Mouse (Mus musculus): ENCODE results near the gene Hmg20b. TPM values are rescaled to one million over a fixed set of nuclear protein-coding genes. Genes with fewer than 3 reads are reported as not detected.

Gene Hmg20b
- 10 to 100 TPM; 16.9 to 22.8 (median 21.1) TPM for total RNA-seq (2022)

DNA sequence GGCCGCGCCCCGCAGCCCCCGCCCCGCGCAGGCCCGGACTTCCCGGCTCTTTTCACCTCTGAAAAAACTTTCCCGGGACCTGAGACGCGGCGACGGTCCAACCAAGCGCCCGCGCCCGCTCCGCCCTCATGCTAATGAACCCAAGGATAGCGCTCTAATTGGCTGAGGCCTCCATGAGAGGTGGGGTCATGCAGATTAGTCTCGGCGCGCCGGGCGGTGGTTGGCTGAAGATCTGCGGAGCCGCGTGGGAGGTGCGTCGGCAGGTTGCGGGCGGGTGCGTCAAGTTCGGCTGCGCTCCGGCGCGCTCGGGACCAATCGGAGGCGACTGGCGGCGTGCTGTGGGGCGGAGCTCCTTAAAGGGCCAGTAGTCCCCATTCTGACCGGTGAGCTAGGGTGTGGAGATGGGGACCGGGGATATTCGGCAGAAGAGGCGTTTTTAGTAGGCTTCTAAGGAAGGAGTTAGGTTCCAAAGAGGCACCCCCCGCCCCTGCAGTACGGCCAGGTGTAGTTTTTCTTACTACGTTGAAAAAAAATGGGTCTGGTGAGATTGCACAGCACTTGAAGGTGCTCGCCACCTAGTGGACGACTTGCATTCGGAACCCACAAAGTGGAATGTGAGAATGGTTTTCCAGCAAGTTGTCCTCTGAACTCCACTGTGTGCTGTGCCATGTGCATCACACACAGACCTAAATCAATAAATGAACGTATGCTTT, at the start of gene Hmg20b:
Gene Hmg20b (minus strand): TSS at position 130 of the 713 bp plus-strand sequence.
- DNase-seq (ENCODE audit: low spot score in 2 of 2) = peak; percentile 99

DNA sequence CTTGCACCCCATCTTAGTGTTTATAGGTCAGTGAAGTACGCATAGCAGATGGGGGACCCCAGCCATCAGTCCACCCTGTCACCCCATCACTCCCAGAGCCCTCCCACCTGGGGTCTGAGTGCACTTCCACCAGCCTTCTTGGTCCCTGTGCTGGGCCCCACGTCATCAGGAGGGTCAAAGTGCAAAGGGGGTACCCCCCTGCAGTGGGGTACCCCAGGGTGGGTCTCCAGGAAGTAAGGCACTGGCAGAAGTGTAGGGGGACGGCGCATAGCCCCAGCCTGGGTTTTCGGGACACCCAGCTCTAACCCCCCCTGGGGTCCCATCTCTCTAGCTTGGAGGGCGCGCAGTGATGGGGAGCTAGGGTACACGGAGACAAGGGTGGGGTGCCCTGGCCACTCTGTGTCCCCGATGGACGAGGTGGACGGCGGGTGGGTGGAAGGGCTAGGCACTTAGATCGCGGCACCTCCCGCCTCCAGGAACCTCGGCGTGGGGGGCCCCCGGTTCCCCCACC, 49.6 kb upstream of the Hmg20b start:
- DNase-seq (ENCODE audit: low spot score in 2 of 2) = no peak

DNA sequence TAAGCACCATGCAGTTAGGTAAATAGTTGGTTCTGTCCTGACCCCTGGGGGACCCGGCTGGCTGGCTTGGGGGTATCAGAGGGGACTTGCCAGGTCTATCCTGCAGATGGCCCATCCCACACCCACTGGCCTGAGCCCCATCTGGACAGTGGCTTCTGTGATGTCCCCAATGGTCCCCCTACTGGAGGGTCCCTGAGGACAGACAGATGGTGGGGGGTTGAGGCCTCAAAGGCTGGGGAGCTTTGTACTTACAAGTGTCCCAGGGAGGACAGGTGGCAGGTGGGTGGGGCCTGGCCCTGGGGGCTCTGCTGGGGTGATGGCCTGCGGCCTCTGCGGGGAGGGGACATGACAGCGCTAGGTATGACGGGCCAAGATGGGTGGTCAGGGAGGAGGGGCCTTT, 49.0 kb upstream of the Hmg20b start:
- DNase-seq (ENCODE audit: low spot score in 2 of 2) = no peak

- no peak for DNase-seq (ENCODE audit: low spot score in 2 of 2)
Measured at GRCm38 (mm10) chr10:81396749-81397148, 46.5 kb upstream of the Hmg20b start.

DNA sequence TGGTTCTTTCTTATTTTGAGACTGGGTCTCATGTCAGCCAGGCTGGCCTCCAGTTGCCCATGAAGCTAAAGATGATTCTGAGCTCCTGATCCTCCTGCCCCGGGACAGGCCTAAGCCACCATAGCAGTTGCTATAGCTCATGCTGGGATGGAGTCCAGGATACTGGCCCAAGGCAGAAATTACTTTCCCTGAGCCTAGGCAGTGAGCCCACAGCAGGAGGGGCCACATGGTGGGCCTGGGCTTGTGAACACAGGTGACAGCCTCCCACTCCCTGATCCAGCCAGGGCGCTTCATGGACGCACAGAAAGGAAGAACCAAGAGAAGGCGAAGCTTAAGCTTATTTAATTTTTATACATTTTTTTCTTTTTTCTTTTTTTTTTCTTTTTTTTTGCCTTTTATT, 45.6 kb upstream of the Hmg20b start:
- no peak for DNase-seq (ENCODE audit: low spot score in 2 of 2)

DNA sequence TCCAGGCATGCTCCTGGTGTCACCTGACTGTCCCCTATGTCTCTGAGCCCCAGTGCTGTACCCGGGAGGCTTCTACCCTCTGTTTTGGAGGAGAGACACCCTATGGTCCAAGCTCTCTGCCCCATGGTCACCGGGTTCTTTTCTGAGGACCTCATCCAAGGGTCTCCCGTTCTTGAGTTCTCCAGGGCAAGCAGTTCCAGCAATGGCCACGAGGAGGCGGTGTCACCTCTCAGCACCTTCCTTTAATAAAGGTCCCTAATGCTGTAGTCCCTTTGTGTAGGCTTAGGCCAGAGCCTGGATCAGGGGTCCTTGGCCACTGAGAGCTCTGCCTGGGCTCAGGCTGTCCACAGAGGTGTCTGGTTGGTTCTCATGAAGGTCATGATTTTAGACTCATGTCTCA, 44.8 kb upstream of the Hmg20b start:
- peak in 1 of 2 experiments; percentile 61 for DNase-seq (ENCODE audit: low spot score in 2 of 2)

GRCm38 (mm10) chr10:81393456-81394063, 43.3 kb upstream of the Hmg20b start:
- no peak for DNase-seq (ENCODE audit: low spot score in 2 of 2)

DNA sequence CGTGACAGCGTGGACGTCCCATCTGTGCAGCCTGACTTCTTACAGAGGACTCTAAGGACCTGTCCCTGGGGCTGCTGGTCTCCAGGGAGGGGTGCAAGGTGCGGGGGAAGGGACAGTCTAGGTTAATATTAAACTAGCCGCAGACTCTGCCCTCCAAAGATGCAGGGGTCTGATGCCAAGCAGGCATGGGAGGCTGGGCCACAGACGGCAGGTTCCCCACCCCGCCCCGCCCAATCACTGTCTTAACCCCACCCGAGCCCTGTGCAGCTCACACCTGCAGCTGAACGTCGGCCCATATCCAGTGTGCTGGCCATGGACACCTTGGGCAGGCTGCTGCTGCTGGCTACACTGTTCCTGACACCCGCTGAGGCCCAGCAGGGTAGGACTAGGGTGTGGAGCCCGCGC, 42.5 kb upstream of the Hmg20b start, which contains the start of gene Smim24:
Gene Smim24 (plus strand): TSS at position 271 of the 405 bp plus-strand sequence.
- no peak for DNase-seq (ENCODE audit: low spot score in 2 of 2)

DNA sequence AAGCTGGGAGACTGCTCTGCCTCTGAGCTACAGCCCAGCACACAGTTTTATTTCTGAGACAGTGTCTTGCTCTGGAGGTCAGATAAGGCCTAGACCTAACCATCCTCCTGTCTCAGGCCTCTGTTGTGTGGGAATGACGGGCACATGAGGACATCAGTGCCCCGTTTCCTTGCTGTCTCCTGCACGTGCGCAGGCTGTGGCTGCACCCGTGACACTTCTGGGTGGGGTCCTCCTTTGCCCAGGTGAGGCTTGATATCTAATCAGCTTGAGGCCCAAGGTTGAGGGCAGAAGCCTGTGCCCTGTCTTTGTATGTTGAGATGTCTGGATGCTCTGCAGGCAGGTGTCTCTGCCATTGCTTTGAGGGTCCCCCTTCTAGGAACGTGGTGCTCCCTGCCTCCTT, 42.0 kb upstream of the Hmg20b start:
- no peak for DNase-seq (ENCODE audit: low spot score in 2 of 2)

DNA sequence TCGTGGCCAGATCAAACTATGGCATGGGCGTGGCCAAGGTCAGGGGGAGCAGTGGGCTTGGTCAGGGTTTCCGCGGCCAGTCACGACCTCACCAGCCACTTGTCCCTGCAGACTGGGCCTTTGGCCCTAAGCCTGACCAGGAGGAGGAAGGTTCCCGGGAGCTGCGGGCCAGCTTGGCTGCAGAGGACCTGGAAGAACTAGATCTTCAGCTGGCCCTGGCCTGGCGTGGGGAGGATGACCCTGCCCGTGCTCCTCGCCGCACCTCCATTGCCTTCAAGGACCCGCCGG, 40.3 kb upstream of the Hmg20b start:
- DNase-seq (ENCODE audit: low spot score in 2 of 2) = no peak

DNA sequence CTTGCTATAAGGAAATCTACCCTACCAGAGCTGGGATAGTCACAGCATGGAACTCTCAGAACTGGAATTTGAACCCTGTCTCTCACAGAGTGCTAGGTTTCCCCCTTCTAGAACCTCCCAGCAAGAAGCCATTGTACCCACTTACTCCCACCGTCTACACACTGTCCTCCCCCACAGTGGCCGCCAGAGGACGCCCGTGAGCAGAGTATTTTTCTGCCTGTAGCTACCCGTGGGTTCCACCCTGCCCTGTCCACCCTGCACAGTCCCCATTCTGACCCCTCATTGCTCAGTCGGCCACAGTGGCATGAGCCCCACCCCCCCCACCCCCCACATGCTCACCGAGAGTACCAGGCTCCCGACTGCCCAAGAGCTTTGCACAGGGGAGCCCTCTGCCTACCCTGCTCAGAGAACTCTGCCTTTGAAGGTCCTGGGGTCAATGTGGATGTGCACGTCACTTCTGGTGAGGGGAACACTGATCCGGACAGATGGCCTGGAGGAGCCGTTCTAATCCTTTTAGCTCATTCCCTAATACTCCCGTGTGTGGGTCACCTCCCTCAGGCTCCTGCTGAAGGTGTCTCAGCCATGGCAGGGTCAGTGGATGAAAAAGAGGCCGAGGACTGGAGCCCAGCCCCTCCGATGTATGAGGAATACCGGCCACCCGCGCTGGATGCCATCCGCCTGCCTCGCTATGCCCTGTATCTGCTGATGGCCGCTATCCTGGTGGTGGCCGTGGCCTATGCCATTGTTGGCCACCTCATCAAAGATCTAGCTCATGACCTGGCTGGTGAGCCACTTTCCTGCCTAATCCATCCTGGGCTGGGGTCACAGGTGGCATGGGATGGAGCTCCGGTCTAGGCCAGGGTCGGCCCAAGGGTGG, 39.8 kb upstream of the Hmg20b start:
- DNase-seq (ENCODE audit: low spot score in 2 of 2) = peak in 1 of 2 experiments; percentile 61

DNA sequence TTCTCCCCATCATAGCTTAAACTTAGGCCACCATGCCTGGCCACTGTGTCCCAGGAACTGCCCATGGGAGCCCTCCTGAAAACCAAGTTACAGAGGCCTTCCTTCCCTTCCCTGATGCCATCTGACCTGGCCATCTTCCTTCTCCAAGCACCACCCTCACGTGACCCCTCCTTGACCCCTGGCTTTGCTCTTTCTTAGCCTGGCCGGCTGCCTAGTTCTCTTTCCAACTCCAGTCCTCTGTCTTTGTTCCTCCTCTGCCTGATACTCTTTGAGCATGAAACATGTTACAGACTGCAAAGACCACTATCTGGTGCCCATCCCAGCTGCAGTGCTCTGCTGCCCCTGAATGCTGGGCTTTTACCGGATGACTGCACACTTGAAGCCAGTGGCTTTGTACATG, 39.1 kb upstream of the Hmg20b start:
- DNase-seq (ENCODE audit: low spot score in 2 of 2) = no peak

GRCm38 (mm10) chr10:81388505-81389055, 38.3 kb upstream of the Hmg20b start, which contains the start of gene Gm48552:
TSS of gene Gm48552 (plus strand) at chr10:81389005.
- no peak for DNase-seq (ENCODE audit: low spot score in 2 of 2)

DNA sequence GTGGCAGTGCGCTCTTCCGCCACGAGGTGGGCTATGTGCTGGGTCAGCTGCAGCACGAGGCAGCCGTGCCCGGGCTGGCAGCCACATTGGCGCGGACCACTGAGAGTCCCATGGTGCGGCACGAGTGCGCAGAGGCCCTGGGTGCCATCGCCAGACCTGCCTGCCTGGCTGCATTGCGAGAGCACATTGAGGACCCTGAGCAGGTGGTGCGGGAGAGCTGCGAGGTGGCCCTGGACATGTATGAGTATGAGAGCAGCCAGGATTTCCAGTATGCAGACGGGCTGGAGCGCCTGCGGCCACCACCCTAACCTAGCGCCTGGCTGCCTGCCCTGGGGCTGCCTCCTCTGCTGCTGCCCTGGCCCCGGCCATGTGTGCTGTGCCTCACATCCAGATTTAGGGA, 37.4 kb upstream of the Hmg20b start:
- DNase-seq (ENCODE audit: low spot score in 2 of 2) = no peak

DNA sequence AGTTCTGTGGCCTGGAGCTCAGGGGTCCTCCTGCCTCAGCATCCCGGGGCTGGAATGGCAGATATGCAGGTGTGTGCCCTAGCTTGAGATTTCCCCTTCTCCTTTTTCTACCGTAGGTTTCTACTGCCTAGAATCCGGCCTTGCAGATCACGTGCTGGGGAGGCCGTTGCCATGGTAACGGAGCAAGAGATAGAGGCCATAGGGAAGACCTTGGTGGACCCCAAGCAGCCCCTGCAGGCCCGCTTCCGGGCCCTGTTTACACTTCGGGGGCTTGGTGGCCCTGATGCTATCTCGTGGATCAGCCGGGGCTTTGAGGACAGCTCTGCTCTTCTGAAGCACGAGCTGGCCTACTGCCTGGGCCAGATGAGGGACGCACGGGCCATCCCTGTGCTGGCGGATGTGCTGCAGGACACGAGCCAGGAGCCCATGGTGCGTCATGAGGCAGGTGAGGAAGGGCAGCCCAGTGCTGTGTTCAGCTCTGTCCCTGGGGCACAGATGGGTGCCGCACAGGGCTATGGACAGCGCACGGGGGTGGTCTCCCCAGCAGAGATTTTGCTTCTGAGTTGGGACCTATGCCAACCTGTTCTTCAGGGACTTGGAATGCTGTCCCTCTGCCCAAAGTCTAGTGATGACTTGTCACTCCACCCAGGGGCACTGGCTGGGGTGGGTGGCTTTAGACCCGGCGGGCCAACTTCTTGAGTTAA, 35.5 kb upstream of the Hmg20b start:
- no peak for DNase-seq (ENCODE audit: low spot score in 2 of 2)

GRCm38 (mm10) chr10:81384605-81384982, 34.3 kb upstream of the Hmg20b start:
- DNase-seq (ENCODE audit: low spot score in 2 of 2) = no peak

DNA sequence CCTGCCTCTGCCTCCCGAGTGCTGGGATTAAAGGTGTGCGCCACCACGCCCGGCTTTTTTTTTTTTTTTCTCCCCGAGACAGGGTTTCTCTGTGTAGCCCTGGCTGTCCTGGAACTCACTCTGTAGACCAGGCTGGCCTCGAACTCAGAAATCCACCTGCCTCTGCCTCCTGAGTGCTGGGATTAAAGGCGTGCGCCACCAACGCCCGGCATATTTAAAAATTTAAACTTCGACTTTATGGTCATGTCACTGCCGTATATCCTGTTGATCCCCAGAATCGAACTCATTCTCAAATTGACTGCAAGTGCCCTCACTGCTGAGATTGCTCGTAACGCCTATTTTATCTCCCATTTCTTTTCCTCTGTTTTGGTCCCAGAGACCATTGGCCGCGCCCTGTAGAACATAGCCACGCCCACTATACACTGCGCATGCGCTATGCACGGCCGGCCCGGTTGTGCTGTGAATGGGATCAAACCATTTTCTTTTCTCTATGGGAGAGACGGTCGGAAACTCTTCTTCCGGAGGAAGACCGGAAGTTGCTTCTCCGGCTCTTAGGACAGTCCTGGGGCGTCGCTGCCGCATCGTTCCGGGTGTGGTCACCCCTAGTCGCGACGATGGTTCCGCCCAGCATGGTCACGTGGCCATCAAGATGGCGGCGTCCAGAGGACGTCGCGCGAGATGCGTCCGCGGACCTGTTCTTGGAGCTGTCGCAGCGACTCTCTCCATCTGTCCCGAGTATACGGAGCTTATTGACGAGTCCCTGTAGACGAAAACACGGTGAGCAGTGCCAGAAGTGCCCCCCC, 33.7 kb upstream of the Hmg20b start, which contains the start of the genes Dohh and Gm48551:
Gene Dohh (plus strand): TSS at position 627 of the 803 bp plus-strand sequence.
Gene Gm48551 (plus strand): TSS at position 665 of the 803 bp plus-strand sequence.
- DNase-seq (ENCODE audit: low spot score in 2 of 2) = peak; percentile 95 to 97

GRCm38 (mm10) chr10:81382039-81382438, 31.8 kb upstream of the Hmg20b start:
- DNase-seq (ENCODE audit: low spot score in 2 of 2) = no peak

GRCm38 (mm10) chr10:81379809-81380378, 29.6 kb upstream of the Hmg20b start:
- no peak for DNase-seq (ENCODE audit: low spot score in 2 of 2)

GRCm38 (mm10) chr10:81379183-81379553, 28.9 kb upstream of the Hmg20b start:
- no peak for DNase-seq (ENCODE audit: low spot score in 2 of 2)

Data from gastrocnemius, adult 8-10 months (tissue).